Mouse (Mus musculus) urinary bladder, adult 18-20 months (tissue): ENCODE results near the gene Pla2g15.

Experiments used
- DNase-seq, 2 experiments: peaks; one replicate each; pipeline ENCODE4 v3.0.0; 2022; ENCODE audit warnings: low spot score in 2 of 2, mixed read lengths in 2 of 2

The Pla2g15 gene

DNA sequence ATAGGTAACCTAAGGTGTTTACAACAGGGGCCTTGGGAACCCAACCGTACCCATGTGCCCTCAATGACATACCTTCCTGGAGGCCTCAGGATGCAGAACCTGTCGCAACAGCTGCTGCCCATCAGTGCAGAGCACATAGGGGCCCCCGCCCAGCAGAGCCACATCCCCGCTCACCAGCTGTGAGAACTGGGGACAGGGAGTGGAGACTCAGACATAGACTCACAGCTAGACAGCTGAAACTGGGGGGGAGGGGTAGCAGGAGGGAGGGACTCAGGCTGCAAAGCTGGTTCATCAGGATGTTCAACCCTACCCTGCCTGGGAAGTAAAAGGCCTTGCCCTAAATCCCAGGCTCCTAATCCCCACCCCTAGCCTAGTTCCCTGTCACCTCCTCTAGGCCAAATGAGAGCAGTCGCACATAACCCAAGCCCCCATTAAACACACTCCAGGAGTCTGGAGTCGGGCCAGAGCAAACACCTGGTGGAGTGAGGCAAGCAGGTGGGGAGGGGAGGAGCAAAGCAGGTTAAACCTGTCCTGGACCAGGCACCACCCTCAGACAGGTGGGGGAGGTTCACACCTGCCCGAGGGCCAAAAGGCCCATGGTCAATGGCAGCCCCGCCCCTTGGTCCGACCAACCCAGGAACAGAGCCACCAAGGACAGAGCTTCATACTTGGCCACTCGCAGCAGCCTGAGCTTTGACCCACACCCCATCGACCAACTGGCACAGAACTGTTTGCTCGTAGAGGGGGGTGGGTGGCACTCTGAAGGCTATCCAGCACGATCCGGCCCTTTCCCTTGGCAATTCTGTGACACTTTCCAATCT lies 15.2 kb upstream of the Pla2g15 start:
- peak; percentile 87 to 88 for DNase-seq

DNA sequence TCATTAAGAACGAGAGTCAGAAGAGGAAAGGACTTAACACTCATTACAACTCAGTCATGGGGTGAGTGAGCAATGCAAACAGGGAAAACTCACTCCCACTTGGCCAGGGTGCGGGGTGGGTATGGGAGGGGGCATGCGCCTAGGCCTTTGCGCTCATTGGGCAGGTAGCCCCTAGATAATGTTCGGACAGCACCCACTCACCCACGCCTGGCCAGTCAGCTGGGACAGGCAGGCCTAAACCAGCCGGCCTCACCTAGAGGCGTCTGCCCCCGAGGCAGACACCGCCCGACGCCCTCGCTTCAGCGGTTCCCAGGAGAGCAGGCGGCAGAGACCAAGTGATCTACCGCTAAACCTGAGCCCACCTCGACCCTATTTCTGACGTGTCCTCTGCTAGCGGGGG lies 14.5 kb upstream of the Pla2g15 start:
- peak in 1 of 2 experiments; percentile 38 for DNase-seq

DNA sequence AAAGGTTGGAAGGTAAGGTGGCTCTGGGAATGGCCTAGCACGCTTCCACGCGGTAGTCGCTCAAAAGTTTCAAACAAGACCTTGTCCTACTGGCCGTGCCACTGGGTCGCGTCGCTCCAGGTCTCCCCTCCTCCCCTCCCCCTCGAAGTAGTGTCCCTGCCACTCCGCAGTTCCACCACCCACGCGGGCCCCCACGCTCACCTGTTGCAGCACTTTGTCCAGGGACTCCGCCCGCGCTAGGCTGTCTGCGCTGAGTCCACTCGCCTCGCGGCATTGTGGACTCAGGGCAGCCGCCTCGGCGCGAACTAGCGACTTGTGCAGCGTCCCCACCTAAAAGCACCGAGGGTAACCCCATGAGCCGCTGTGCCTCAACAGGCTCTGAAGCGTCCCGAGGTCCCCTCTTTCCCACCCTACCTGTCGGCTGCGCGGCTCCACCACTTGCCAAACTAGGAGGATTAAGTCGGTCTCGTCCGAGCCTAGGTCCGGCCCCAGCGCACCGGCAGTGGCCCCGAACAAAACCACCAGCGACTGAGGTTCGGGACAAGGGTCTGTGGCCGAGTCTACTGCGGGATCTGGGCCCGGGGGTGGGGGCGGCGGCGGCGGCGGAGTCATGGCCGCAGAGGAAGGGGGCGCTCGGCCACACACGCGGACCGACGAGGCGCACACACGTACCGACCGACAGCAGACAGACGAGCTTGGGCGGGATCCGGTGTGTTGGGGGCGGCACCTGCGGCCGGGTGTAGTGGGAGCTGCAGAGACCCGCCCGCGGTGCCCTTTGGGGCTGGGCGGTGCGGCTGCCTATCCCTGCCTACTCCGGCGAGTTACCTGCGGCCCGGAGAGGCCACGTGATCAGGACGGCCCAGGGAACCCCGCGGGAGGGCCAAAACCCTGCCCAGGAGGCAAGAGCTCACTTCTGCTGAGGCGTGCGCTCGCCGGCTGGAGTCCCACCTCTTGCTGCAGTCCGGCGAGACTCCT lies 13.8 kb upstream of the Pla2g15 start, which contains the start of gene Esrp2:
Esrp2 (minus strand) TSS at position 819 of the 975 bp plus-strand sequence.
- peak; percentile 72 to 88 for DNase-seq

DNA sequence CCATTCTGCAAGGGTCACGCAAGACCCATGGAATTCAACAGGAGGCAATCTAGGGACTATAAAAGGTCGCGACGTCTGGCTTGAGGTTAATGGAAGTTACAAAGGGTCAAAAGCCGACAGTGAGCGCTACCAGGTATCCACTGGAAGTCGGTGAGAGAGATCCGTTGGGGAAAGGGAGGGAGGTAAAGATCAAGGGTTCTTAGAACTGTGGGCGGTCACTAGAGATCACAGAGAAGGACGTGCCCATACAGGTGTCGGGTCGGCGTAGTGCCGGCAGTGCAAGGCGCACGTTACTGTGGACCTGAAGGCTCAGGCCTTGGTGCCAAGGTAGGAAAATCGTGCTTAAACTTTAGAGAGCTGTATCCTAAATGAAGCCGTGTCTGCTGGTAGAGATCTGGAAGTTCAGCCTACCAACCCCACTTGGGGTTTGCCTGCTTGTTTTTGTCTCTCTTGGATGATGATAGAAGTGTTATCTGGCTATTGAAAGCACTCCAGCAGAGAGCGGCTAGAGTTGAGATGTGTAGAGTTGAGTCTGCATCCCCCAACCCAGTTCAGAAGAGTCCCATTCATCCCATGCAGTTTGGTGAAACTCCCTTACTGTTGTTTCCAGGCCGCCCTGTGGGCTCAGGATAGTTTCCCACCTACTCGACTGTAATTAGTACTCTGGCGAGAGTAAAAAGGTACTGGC lies 12.8 kb upstream of the Pla2g15 start:
- DNase-seq, result peak in 1 of 2 experiments; percentile 41

DNA sequence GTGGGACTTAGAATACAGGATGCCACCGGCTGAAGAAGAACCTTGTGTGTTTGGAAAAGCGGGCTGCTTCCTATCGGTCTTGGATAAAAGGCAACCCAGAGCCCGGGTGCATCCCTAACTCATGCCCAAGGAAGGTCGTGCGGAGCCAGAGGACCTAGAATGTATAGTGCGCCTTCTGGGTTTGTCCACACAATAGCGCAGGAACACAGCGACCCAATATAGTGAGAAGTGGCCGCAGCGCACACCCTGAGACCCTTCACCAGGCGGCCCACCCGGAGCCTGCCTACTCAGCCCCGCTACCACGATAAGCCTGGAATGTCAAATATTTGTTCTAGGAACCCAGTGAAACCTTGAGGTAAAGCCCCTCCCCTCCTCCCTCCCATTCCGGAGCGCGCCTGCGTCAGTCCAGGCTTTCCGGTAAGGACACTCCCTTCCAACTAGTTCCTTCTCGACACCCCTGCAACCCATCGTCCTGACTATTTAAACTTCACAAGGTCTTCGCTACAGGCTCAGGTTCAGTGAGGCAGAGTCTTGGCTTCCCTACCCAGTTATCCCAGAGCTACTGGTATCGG lies 12.2 kb upstream of the Pla2g15 start:
- peak; percentile 65 to 80 for DNase-seq

DNA sequence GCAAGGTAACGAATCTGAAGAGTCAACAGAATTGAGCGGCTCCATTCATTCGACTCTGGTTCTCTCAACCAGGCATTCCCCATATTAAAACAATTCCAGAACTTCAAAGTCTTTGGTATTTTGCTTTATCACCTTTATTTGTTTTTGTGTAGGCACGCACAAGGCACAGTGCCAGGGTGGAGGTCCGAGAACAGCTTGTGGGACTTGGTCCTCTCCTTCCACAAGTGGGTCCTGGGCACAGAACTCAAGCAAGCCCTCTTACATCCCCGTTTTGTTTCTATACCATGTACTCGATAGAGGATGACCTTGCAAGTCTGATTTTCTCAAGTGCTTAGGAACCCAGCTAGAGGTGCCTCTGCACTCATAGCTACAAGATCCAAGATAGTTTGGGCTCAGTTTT lies 11.6 kb upstream of the Pla2g15 start:
- no peak for DNase-seq

DNA sequence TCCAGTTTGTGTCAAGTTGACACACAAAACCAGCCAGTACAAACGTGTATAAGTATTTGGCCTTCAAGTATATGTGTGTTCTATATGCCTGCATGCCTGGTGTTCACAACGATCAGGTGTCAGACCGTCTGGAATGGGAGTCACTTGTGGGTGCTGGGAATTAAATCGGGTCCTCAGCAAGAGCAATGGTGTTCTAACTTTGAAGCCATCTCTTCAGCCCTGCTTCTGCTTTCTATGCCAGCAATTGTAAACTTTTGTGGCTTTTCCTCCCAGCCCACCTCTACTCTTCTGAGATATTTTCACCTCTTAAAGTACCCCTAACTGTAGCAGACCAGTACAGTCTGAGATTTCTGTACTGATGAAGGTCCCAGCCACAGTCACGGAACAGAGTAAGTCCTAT lies 10.0 kb upstream of the Pla2g15 start:
- DNase-seq, result no peak

DNA sequence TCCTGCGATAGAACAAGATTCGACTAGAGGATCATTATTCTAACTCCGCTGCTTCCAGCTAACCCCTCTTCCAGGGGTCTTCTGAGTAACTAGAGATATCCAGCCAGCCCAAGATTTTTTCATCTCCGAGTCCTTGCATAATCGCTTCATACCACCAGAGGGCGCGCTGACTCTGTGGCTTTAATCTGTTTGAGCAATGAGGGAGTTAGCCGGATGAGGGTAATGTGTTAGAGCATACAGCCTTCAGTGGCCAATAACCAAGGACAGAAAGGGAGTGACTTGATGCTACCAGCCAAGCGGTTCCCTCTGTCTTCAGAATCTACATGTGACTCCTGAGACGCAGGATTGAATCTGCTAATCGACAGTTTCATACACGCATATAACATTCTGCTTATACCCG lies 9.4 kb upstream of the Pla2g15 start:
- peak in 1 of 2 experiments; percentile 68 for DNase-seq

DNA sequence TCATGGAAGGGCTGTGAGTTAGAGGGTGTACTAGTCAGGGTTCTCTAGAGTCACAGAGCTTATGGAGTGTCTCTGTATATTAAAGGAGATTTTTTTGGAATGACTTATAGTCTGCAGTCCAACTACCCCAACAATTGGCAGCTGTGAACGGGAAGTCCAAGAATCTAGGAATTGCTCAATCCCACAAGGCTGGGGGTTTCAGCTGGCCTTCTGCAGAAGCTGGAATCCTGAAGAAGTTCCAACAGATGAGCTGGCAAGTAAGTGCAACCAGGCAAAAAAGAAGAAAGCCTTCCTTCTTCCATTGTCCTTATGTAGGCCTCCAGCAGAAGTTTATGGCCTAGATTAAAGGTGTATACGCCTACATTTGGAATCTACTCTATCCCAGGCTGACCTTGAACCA lies 4.9 kb upstream of the Pla2g15 start:
- DNase-seq, result no peak

DNA sequence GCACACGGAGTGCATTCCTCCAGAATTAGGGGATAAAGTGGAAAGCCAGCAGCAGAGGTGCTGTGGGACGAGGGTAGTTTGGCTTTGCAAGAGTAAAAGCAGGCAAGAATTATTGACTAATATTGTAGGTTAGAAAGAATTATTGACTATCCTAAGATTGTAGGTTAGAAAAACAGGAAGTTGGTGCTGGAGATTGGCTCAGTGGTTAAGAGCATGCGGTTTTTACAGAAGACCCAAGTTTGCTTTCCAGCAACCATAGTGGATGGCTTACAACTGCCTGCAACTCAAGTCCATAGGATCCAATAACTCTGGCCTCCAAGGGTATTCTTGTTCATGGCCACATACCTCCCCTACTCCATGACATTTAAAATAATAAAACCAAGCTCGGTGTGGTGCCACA lies 4.2 kb upstream of the Pla2g15 start:
- no peak for DNase-seq

DNA sequence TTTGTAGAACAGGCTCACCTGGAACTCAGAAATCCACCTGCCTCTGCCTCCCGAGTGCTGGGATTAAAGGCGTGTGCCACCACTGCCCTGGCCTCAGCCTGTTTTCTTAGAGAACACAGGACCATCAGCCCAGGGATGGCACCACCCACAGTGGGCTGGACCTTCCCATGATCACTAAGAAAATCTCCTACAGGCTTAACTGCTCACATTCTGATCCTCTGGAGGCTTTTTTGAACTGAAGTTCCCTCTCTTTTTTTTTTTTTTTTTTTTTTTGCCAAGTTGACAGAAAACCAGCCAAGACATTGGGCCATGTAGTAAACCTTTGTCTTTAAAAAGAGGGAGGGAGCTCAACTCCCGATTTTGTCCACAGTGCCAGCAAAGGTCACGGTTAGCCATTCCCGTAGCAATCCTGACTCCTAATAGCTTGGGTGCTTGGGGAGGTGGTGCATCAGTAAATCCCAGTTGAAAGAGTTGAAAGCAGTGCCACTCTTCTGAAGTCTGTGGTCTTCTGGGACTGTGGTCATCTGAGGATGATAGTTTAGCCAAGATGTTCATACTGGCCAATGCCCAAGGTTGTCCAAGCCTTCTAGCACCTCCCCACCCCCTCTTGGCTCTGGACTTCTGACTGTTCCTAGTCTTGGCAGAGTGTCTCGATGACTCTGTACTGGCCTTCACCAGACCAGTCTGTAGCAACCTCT lies 2.2 kb upstream of the Pla2g15 start:
- DNase-seq, result no peak

DNA sequence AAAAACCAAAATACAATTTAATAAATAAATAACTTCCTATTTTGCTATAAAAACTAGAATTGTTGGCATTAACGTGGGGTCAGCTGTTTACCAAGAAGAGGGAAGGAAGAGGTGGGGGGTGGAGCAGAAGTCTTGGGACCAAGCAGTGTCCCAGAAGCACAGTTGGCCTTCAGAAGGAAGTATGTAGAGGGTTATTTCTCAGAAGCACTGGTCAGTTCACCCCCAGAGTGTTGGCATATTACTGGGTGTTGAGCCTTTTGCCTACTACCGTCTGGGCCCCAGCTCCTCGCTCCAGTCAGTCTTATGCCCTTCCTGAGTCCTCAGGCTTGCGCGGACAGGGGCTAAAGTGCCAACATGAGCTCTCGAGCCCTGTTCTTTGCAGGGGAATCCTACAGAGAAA lies 1.2 kb upstream of the Pla2g15 start:
- DNase-seq, result no peak

DNA sequence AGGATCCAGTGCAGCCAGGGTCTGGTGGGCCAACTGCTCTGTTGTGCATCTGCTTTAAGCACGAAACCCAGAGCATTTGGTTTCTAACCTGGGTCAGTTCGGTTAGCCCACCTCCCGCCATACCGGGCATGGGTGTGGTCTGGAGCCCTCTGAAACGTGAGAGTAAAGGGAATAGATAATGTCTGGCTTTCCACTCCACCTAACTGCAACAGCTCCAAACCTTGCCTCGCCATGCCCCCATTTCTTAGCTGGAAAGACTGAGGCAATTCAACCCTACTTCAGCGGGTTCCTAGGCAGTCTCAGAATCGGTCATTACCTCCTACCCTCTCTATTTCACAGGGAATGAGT lies 428 bp downstream of the Pla2g15 start:
- DNase-seq, result no peak

DNA sequence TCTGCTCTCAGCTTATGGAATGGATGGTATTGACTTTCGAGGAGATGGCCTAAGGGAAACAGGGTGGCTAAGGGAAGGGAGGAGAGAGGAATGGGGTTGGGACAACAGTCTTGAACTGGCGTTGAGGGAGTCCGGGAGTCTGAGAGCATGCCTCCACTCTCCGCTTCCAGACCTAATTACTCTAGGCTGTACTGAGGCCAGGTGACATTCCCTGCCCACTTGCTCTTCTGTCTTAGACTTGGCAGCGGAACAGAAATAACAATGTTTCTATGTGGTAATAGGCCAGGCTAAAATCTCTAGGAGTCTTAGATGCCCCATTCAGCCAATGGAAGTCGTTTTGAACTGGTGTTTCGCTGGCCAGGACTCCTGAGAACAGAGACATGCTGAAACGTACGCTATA lies 842 bp downstream of the Pla2g15 start:
- no peak for DNase-seq

DNA sequence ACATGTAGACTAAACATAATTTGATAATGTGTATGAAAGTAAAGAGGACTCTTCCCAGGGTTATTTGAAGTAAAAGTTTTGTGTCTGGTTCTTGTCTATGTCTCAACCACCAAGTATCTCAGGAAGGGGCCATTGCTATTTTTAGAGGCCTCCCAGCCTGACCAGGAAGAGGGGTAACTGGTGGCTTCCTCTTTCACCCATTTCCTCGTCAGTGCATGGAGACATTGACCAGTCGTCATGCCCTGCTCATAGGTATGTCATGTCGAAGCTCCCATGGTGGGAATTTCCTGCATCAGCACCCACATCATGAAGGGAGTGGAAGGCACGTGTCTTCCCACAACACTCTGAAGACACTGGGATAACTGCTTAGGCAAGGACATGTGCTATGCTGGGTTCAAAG lies 2.7 kb downstream of the Pla2g15 start:
- DNase-seq, result no peak

DNA sequence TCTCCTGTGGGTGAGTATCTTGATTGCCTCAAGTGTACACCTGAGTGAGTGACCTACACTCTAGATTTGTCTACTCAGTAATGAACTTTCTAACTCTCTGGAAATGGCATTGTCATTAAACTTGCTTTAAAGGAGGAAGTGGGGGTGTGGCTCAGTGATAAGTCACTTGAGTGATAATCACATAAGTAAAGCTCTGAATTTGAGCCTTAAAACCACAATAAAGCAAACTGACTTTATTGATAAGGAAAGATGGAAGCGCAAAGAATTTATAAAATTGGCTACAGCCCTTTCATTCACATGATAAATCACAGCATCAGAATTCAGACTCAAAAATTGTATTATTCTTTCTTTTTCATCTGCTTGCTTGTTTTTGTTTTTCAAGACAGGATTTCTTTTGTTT lies 7.2 kb downstream of the Pla2g15 start:
- DNase-seq, result no peak

DNA sequence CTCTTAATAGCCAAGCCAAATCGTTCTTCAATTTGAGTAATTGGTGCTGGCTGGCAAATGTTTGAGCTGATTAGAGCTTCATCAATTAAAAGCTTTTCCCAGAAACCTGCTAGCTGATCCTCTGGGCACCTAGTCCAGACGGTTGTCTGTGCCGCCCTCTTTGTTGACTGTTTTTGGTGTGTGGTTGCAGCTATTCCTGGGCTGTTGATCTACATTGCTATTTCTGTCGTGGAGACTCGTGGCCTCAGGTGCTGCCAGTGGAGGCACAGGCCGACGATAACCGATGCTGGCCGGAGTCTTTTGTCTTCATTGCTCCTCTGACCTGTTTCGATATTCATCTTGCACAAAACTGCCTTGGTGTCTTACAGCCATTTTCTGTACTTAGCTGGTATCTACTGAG lies 8.2 kb downstream of the Pla2g15 start:
- DNase-seq, result no peak

DNA sequence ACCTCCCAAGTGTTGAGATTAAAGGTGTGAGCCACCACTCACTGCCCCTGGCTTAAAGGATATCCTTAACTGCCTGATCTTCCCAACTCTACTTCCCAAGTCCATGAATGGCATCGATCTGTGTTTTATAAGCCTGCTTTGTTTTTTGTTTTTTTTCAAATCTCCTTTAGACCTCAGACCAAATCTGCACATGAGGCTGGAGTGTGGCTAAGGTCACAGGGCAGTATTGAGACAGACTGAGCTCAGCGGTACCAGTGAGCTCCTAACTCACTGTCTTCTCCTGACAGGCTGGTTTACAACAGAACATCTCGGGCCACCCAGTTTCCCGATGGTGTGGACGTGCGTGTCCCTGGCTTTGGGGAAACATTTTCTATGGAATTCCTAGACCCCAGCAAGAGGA lies 9.7 kb downstream of the Pla2g15 start:
- DNase-seq, result no peak

DNA sequence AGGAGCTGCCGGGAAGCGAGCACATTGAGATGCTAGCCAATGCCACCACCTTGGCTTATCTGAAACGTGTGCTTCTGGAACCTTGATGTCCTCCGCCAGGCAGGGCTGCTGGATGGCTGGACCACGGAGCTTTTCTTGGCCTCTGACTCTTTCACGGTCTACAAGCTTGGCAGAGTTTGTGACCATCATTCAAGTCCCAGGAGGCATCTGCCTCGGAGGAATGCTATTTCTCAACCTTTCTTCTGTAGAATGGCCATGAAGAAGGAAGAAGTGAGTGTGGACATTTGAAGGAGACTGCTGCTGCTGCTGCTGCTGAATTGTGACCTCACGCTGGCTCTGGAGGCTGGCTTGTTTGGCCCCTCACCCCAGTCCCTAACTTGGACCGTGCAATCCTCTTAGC lies 13.1 kb downstream of the Pla2g15 start:
- DNase-seq, result no peak

DNA sequence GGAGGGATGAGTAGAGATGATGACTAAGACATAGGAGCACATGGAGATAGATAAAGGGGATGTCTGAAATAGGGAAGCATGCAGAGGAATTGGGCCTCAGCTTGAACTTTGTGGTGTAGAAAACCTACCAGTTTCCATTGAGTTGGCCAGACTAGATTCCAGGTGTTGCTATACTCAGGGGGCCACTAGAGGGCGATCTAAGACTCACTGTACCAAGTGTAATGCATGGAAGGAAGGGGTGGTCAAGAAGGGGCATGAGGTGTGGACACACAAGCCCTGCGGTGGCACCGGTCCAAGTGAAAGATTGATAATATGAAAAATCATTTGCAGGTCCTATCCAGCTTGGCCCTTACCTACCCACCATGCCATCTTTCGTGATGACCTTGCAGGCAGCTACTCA lies 15.3 kb downstream of the Pla2g15 start:
- peak; percentile 58 to 64 for DNase-seq

DNA sequence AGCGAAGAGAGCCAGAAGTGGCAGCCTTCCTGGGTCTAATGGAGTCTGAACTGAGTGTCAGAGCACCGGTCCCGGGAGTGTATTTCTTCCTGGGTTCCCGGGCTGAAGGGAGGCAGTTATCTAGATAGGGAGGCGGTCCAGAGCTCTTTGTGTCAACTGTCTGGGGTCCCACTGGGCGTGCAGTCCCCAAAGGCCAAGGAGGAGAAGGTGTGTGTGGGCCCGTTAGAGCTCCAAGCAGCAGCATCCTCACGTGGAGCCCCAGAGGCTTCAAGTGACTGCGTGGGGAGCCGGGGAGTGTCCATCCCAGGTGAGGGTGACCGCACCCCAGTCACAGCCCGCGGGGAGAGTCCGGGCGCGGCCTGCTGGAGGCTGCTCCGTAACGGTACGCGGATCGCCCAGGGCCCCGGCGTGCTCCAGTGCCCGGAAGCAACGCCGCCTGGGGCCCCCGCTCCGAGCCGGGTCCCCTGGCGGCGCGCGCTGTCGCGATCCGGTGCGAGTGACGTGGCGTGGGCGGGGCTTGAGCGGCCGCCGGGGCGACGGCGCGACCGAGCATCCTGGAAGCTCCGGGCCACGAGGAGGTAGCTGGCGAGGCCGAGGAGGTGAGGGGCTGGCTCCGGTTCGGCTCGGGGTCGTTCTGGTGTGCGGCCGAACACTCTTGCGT lies 18.3 kb downstream of the Pla2g15 start, which contains the start of gene Slc7a6:
Slc7a6 (plus strand) TSS at position 502 of the 661 bp plus-strand sequence.
- peak; percentile 72 to 91 for DNase-seq
